Mouse (Mus musculus) gastrocnemius, postnatal 4 days (tissue): ENCODE measurements around the gene 0610010K14Rik. TPM values are rescaled to one million over a fixed set of nuclear protein-coding genes. Genes with fewer than 3 reads are reported as not detected.

ENCODE experiments used
- DNase-seq, 2 experiments: peaks; one replicate each; pipeline ENCODE4 v3.0.0; 2021 to 2022; ENCODE audit warnings: low spot score in 2 of 2, mixed read lengths in 2 of 2
- microRNA-seq: library from miRNA; unstranded; fragments of <30 nt; microRNA quantifications from one replicate; pipeline ENCODE4 v1.2.0, GENCODE M21; 2021
- total RNA-seq, 2 experiments: library from RNA; stranded (reverse); gene quantifications; 2 replicates each; pipeline ENCODE4 v1.2.3; 2021

Gene 0610010K14Rik
- total RNA-seq, 2 experiments from 2014 or later, result 51.4 to 56.9 TPM

DNA sequence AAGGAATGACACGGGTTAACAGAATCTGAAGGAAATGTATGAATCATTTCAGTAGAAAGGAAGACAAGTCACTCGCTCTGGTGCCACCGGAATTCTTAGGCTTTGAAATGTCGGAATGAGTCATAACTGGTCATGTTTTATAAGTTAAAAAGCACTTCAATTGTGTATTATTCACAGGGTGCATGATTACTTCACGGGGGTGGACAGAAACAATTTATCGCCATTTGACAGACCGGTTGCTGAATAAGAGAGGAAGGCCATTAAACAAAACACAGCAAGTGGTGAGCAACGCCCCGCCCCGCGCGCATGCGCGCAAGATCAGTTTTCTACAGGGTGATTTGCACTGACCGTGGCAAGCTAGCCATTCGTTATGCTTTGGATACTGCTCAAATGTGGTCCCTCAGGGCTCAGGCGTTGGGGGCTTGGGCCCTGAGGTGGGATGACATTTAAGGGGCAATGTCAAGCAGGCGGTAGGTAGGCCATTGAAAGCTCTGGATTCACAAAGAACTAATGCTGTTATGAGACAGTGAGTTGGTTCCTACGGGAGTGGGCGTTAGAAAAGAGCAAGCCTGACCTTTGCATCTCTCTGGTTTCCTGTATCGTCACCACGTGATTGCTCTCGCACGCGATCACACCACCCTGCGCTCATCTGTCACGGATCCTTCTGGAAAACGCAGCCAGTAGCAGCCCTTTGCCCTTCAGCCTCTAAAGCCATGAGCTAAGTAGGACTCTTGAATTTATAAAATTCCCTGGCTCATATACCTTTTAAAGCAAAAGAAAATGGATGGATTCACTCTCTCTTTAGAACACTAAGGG is 48.2 kb downstream of the 0610010K14Rik start:
- no peak for DNase-seq

Small RNA genes within 50 kb of the gene (microRNA-seq; reads per million reads assigned to microRNA genes)
- gene Mir195a (1,016 reads per million, percentile 76 among the genes with 10 or more reads in this experiment), gene Mir497 (not detected), gene Mir497b (not detected)

Other genes starting within 250 kb of the 0610010K14Rik start
- gene Gabarap, start 246.8 kb downstream of the 0610010K14Rik start, total RNA-seq, result 100 to 1,000 TPM; 234 to 246 TPM
- gene Phf23, start 242.1 kb downstream of the 0610010K14Rik start, total RNA-seq, result 10 to 100 TPM; 31.5 to 34.7 TPM
- gene Dvl2, start 237.3 kb downstream of the 0610010K14Rik start, total RNA-seq, result 10 to 100 TPM; 19.1 to 22.8 TPM
- gene Acadvl, start 222.5 kb downstream of the 0610010K14Rik start, total RNA-seq, result 100 to 1,000 TPM; 233 to 241 TPM
- 10 to 100 TPM; 23.9 to 33.8 TPM for gene Dlg4, start 221.0 kb downstream of the 0610010K14Rik start, total RNA-seq
- under 1 TPM in 1 of 2 experiments, not detected in 1; 0.62 TPM for gene Asgr1, start 183.8 kb downstream of the 0610010K14Rik start, total RNA-seq
- under 1 TPM in 1 of 2 experiments, not detected in 1; 0.62 TPM for gene Asgr2, start 145.3 kb downstream of the 0610010K14Rik start, total RNA-seq
- gene Mgl2, start 107.6 kb downstream of the 0610010K14Rik start, total RNA-seq, result 1 to 10 TPM; 2.8 to 4.2 TPM
- 10 to 100 TPM in 1 of 2 experiments, 1 to 10 TPM in 1; 8.6 to 10.5 TPM for gene Clec10a, start 81.7 kb downstream of the 0610010K14Rik start, total RNA-seq
- not detected for gene Slc16a11, start 25.2 kb downstream of the 0610010K14Rik start, total RNA-seq
- 1 to 10 TPM; 2.6 to 3.2 TPM for gene Slc16a13, start 16.9 kb downstream of the 0610010K14Rik start, total RNA-seq
- 10 to 100 TPM; 20.2 to 22.2 TPM for gene Bcl6b, start 8.1 kb downstream of the 0610010K14Rik start, total RNA-seq
- gene Gm21988, start 1.9 kb upstream of the 0610010K14Rik start, total RNA-seq, result 1 to 10 TPM; 2.5 to 4.1 TPM
- gene Rnasek, start 1.9 kb upstream of the 0610010K14Rik start, total RNA-seq, result 100 to 1,000 TPM in 1 of 2 experiments, 10 to 100 TPM in 1; 83.0 to 103 TPM
- 1 to 10 TPM; 1.3 to 1.7 TPM for gene Alox12, start 17.4 kb upstream of the 0610010K14Rik start, total RNA-seq
- gene Alox12e, start 84.7 kb upstream of the 0610010K14Rik start, total RNA-seq, result under 1 TPM in 1 of 2 experiments, not detected in 1; 0.13 TPM
- under 1 TPM; 0.13 to 0.25 TPM for gene Alox15, start 114.1 kb upstream of the 0610010K14Rik start, total RNA-seq
- gene Pelp1, start 172.1 kb upstream of the 0610010K14Rik start, total RNA-seq, result 10 to 100 TPM; 26.1 to 26.5 TPM
- 10 to 100 TPM; 20.4 to 24.7 TPM for gene Arrb2, start 194.7 kb upstream of the 0610010K14Rik start, total RNA-seq
- gene Med11, start 214.0 kb upstream of the 0610010K14Rik start, total RNA-seq, result 10 to 100 TPM; 11.2 TPM
- gene Zmynd15, start 221.5 kb upstream of the 0610010K14Rik start, total RNA-seq, result 1 to 10 TPM in 1 of 2 experiments, under 1 TPM in 1; 0.96 to 1.3 TPM
- 1 to 10 TPM; 5.0 to 5.1 TPM for gene Cxcl16, start 222.1 kb upstream of the 0610010K14Rik start, total RNA-seq